Mouse (Mus musculus): ENCODE data around the gene Tceanc. TPM values are rescaled to one million over a fixed set of nuclear protein-coding genes. Genes with fewer than 3 reads are reported as not detected.
"Not testable (repeated sequence)": the region's sequence is repeated elsewhere in the genome, so short reads cannot be mapped to it uniquely, and the experiment has no call there.

The Tceanc gene
- polyA plus RNA-seq, 1 experiment from 2014 or later, result 12.7 TPM

- DNase-seq (ENCODE audit: low spot score), result no peak
- Histone ChIP-seq H3K9ac (ENCODE audit: low read length) (no peak overlapping the region), H3K4me2 (ENCODE audit: low read depth, severe bottlenecking) (no peak overlapping the region), H3K9me3 (ENCODE audit: control insufficient read depth, low read length) (no peaks in the 10 kb centered on the region), H3K4me1 (ENCODE audit: control insufficient read depth, insufficient read depth, low read length) (no peaks in the 10 kb centered on the region), H3K4me3 (ENCODE audit: low read depth, low read length) (no peak overlapping the region), H3K36me3 (ENCODE audit: control insufficient read depth, insufficient read depth, low read length) (no peaks in the 10 kb centered on the region), H3K27me3 (ENCODE audit: control insufficient read depth, insufficient read depth, low read length) (0 out of 2 replicates have a peak, but pooled peaks cover 5% of the 10 kb centered on the region), H3K27ac (replicated peaks; ENCODE audit: low read depth, low read length) (no peak overlapping the region)
- no peak for ATAC-seq (ENCODE audit: insufficient number of reproducible peaks, low FRiP score, low TSS enrichment, low read depth)
- 51% methylated on average over 6 of the region's 6 CpGs for WGBS
These were observed 13.3 kb upstream of the Tceanc start for GRCm38 (mm10) chrX:166531671-166532070.

- Histone ChIP-seq H3K4me1 (ENCODE audit: control insufficient read depth, insufficient read depth, low read length) (no peaks in the 10 kb centered on the region), H3K9me3 (ENCODE audit: control insufficient read depth, low read length) (no peaks in the 10 kb centered on the region), H3K36me3 (ENCODE audit: control insufficient read depth, insufficient read depth, low read length) (no peaks in the 10 kb centered on the region), H3K27ac (replicated peaks; ENCODE audit: low read depth, low read length) (no peak overlapping the region), H3K4me2 (ENCODE audit: low read depth, severe bottlenecking) (no peak overlapping the region), H3K4me3 (ENCODE audit: low read depth, low read length) (no peak overlapping the region), H3K9ac (ENCODE audit: low read length) (no peak overlapping the region), H3K27me3 (ENCODE audit: control insufficient read depth, insufficient read depth, low read length) (0 out of 2 replicates have a peak, but pooled peaks cover 5% of the 10 kb centered on the region)
- DNase-seq (ENCODE audit: low spot score) (no peak), ATAC-seq (ENCODE audit: insufficient number of reproducible peaks, low FRiP score, low TSS enrichment, low read depth) (no peak)
- 82% methylated on average over 3 of the region's 3 CpGs for WGBS
These were observed 9.8 kb upstream of the Tceanc start for GRCm38 (mm10) chrX:166528126-166528525.

- no peak overlapping the region for H3K4me3 ChIP-seq (ENCODE audit: low read depth, low read length)
- DNase-seq (ENCODE audit: low spot score), result no peak
- 92% methylated on average over 2 of the region's 2 CpGs for WGBS
These were observed 7.4 kb upstream of the Tceanc start for GRCm38 (mm10) chrX:166525637-166526315.

GRCm38 (mm10) chrX:166520782-166521181 is 2.4 kb upstream of the Tceanc start:
- H3K4me2 ChIP-seq (ENCODE audit: low read depth, severe bottlenecking), result no peak overlapping the region
- DNase-seq (ENCODE audit: low spot score), result no peak
- H3K4me1 ChIP-seq (ENCODE audit: control insufficient read depth, insufficient read depth, low read length), result no peaks in the 10 kb centered on the region
- no peaks in the 10 kb centered on the region for H3K36me3 ChIP-seq (ENCODE audit: control insufficient read depth, insufficient read depth, low read length)
- ATAC-seq (ENCODE audit: insufficient number of reproducible peaks, low FRiP score, low TSS enrichment, low read depth), result no peak
- no peaks in the 10 kb centered on the region for H3K27me3 ChIP-seq (ENCODE audit: control insufficient read depth, insufficient read depth, low read length)
- 81% methylated on average over 5 of the region's 5 CpGs for WGBS
- no peaks in the 10 kb centered on the region for H3K9me3 ChIP-seq (ENCODE audit: control insufficient read depth, low read length)
- H3K9ac ChIP-seq (ENCODE audit: low read length), result no peak overlapping the region
- H3K27ac ChIP-seq (replicated peaks; ENCODE audit: low read depth, low read length), result no peak overlapping the region
- no peak overlapping the region for H3K4me3 ChIP-seq (ENCODE audit: low read depth, low read length)

More at GRCm38 (mm10) chrX:166525637-166526315, 7.4 kb upstream of the Tceanc start:
- no peak for ATAC-seq (ENCODE audit: insufficient number of reproducible peaks, low FRiP score, low TSS enrichment, low read depth)
- 0 out of 2 replicates have a peak, but pooled peaks cover 5% of the 10 kb centered on the region for H3K27me3 ChIP-seq (ENCODE audit: control insufficient read depth, insufficient read depth, low read length)
- H3K9me3 ChIP-seq (ENCODE audit: control insufficient read depth, low read length), result no peaks in the 10 kb centered on the region
- no peaks in the 10 kb centered on the region for H3K4me1 ChIP-seq (ENCODE audit: control insufficient read depth, insufficient read depth, low read length)
- no peak overlapping the region for H3K27ac ChIP-seq (replicated peaks; ENCODE audit: low read depth, low read length)
- no peaks in the 10 kb centered on the region for H3K36me3 ChIP-seq (ENCODE audit: control insufficient read depth, insufficient read depth, low read length)
- H3K4me2 ChIP-seq (ENCODE audit: low read depth, severe bottlenecking), result no peak overlapping the region
- H3K9ac ChIP-seq (ENCODE audit: low read length), result no peak overlapping the region

GRCm38 (mm10) chrX:166516631-166517030 is 1.7 kb downstream of the Tceanc start:
- no peaks in the 10 kb centered on the region for H3K9me3 ChIP-seq (ENCODE audit: control insufficient read depth, low read length)
- no peak overlapping the region for H3K4me2 ChIP-seq (ENCODE audit: low read depth, severe bottlenecking)
- WGBS, result 94% methylated on average over 1 of the region's 1 CpGs
- no peaks in the 10 kb centered on the region for H3K4me1 ChIP-seq (ENCODE audit: control insufficient read depth, insufficient read depth, low read length)
- H3K4me3 ChIP-seq (ENCODE audit: low read depth, low read length), result no peak overlapping the region
- no peak for DNase-seq (ENCODE audit: low spot score)
- no peaks in the 10 kb centered on the region for H3K36me3 ChIP-seq (ENCODE audit: control insufficient read depth, insufficient read depth, low read length)
- no peak overlapping the region for H3K9ac ChIP-seq (ENCODE audit: low read length)
- no peaks in the 10 kb centered on the region for H3K27me3 ChIP-seq (ENCODE audit: control insufficient read depth, insufficient read depth, low read length)
- no peak overlapping the region for H3K27ac ChIP-seq (replicated peaks; ENCODE audit: low read depth, low read length)
- ATAC-seq (ENCODE audit: insufficient number of reproducible peaks, low FRiP score, low TSS enrichment, low read depth), result no peak

- no peaks in the 10 kb centered on the region for H3K36me3 ChIP-seq (ENCODE audit: control insufficient read depth, insufficient read depth, low read length)
- H3K4me3 ChIP-seq (ENCODE audit: low read depth, low read length), result no peak overlapping the region
- WGBS, result 88% methylated on average over 3 of the region's 3 CpGs
- ATAC-seq (ENCODE audit: insufficient number of reproducible peaks, low FRiP score, low TSS enrichment, low read depth) (no peak), DNase-seq (ENCODE audit: low spot score) (no peak)
- H3K9me3 ChIP-seq (ENCODE audit: control insufficient read depth, low read length), result no peaks in the 10 kb centered on the region
- H3K4me2 ChIP-seq (ENCODE audit: low read depth, severe bottlenecking), result no peak overlapping the region
- H3K4me1 ChIP-seq (ENCODE audit: control insufficient read depth, insufficient read depth, low read length), result no peaks in the 10 kb centered on the region
- H3K27me3 ChIP-seq (ENCODE audit: control insufficient read depth, insufficient read depth, low read length), result no peaks in the 10 kb centered on the region
- H3K9ac ChIP-seq (ENCODE audit: low read length), result no peak overlapping the region
- no peak overlapping the region for H3K27ac ChIP-seq (replicated peaks; ENCODE audit: low read depth, low read length)
These were observed 2.4 kb downstream of the Tceanc start for GRCm38 (mm10) chrX:166515923-166516322.

- WGBS, result 31% methylated on average over 12 of the region's 12 CpGs
- not testable (repeated sequence) for H3K9ac ChIP-seq (ENCODE audit: low read length); H3K4me1 ChIP-seq (ENCODE audit: control insufficient read depth, insufficient read depth, low read length); H3K27ac ChIP-seq (replicated peaks; ENCODE audit: low read depth, low read length); H3K27me3 ChIP-seq (ENCODE audit: control insufficient read depth, insufficient read depth, low read length); H3K4me3 ChIP-seq (ENCODE audit: low read depth, low read length); H3K36me3 ChIP-seq (ENCODE audit: control insufficient read depth, insufficient read depth, low read length); ATAC-seq (ENCODE audit: insufficient number of reproducible peaks, low FRiP score, low TSS enrichment, low read depth); H3K4me2 ChIP-seq (ENCODE audit: low read depth, severe bottlenecking); H3K9me3 ChIP-seq (ENCODE audit: control insufficient read depth, low read length)
- peak; percentile 37 for DNase-seq (ENCODE audit: low spot score)
These were observed 4.3 kb downstream of the Tceanc start for GRCm38 (mm10) chrX:166514035-166514434.

GRCm38 (mm10) chrX:166512071-166512470 is 6.3 kb downstream of the Tceanc start:
- Histone ChIP-seq H3K4me1 (ENCODE audit: control insufficient read depth, insufficient read depth, low read length) (no peaks in the 10 kb centered on the region), H3K4me3 (ENCODE audit: low read depth, low read length) (no peak overlapping the region), H3K9me3 (ENCODE audit: control insufficient read depth, low read length) (no peaks in the 10 kb centered on the region), H3K4me2 (ENCODE audit: low read depth, severe bottlenecking) (no peak overlapping the region), H3K27ac (replicated peaks; ENCODE audit: low read depth, low read length) (no peak overlapping the region), H3K36me3 (ENCODE audit: control insufficient read depth, insufficient read depth, low read length) (no peaks in the 10 kb centered on the region), H3K27me3 (ENCODE audit: control insufficient read depth, insufficient read depth, low read length) (peaks cover 8% of the 10 kb centered on the region; the same call in 1 of the 2 replicates), H3K9ac (ENCODE audit: low read length) (no peak overlapping the region)
- DNase-seq (ENCODE audit: low spot score) (no peak), ATAC-seq (ENCODE audit: insufficient number of reproducible peaks, low FRiP score, low TSS enrichment, low read depth) (no peak)
- 91% methylated on average over 4 of the region's 4 CpGs for WGBS

GRCm38 (mm10) chrX:166511107-166511506 is 7.3 kb downstream of the Tceanc start:
- Histone ChIP-seq H3K4me1 (ENCODE audit: control insufficient read depth, insufficient read depth, low read length) (no peaks in the 10 kb centered on the region), H3K4me3 (ENCODE audit: low read depth, low read length) (no peak overlapping the region), H3K36me3 (ENCODE audit: control insufficient read depth, insufficient read depth, low read length) (no peaks in the 10 kb centered on the region), H3K27ac (replicated peaks; ENCODE audit: low read depth, low read length) (no peak overlapping the region), H3K27me3 (ENCODE audit: control insufficient read depth, insufficient read depth, low read length) (peaks cover 8% of the 10 kb centered on the region; the same call in 1 of the 2 replicates), H3K9me3 (ENCODE audit: control insufficient read depth, low read length) (no peaks in the 10 kb centered on the region), H3K9ac (ENCODE audit: low read length) (no peak overlapping the region), H3K4me2 (ENCODE audit: low read depth, severe bottlenecking) (no peak overlapping the region)
- ATAC-seq (ENCODE audit: insufficient number of reproducible peaks, low FRiP score, low TSS enrichment, low read depth), result no peak
- no peak for DNase-seq (ENCODE audit: low spot score)

All from limb, embryonic 11.5 days (tissue).